Mouse (Mus musculus): ENCODE data around the gene Slc6a2.
A peak's percentile ranks its signal among the peaks of the same experiment; 100 is the strongest.

The Slc6a2 gene

GRCm38 (mm10) chr8:92959779-92960178 is at the start of gene Slc6a2:
Slc6a2 (plus strand) TSS chr8:92960079.
- no peak for DNase-seq

GRCm38 (mm10) chr8:92911477-92911876 is 48.4 kb upstream of the Slc6a2 start:
- no peak for DNase-seq

GRCm38 (mm10) chr8:92913396-92913795 is 46.5 kb upstream of the Slc6a2 start:
- no peak for DNase-seq

GRCm38 (mm10) chr8:92916082-92916481 is 43.8 kb upstream of the Slc6a2 start:
- no peak for DNase-seq

- DNase-seq: no peak
Observed at GRCm38 (mm10) chr8:92921768-92922167, 38.1 kb upstream of the Slc6a2 start.

- no peak for DNase-seq
Observed at GRCm38 (mm10) chr8:92928986-92929385, 30.9 kb upstream of the Slc6a2 start.

GRCm38 (mm10) chr8:92938056-92938455 is 21.8 kb upstream of the Slc6a2 start:
- DNase-seq: no peak

- no peak for DNase-seq
Observed at GRCm38 (mm10) chr8:92949071-92949470, 10.8 kb upstream of the Slc6a2 start.

- DNase-seq: no peak
Observed at GRCm38 (mm10) chr8:92950639-92951371, 9.1 kb upstream of the Slc6a2 start.

GRCm38 (mm10) chr8:92954044-92954443 is 5.8 kb upstream of the Slc6a2 start:
- DNase-seq: no peak

GRCm38 (mm10) chr8:92960451-92960911 is 602 bp downstream of the Slc6a2 start:
- DNase-seq: no peak

GRCm38 (mm10) chr8:92961088-92961487 is 1.2 kb downstream of the Slc6a2 start:
- DNase-seq: no peak

- DNase-seq: no peak
Observed at GRCm38 (mm10) chr8:92964556-92964955, 4.7 kb downstream of the Slc6a2 start.

- no peak for DNase-seq
Observed at GRCm38 (mm10) chr8:92972949-92973348, 13.1 kb downstream of the Slc6a2 start.

- no peak for DNase-seq
Observed at GRCm38 (mm10) chr8:92976656-92977055, 16.8 kb downstream of the Slc6a2 start.

- DNase-seq: no peak
Observed at GRCm38 (mm10) chr8:92982491-92982890, 22.6 kb downstream of the Slc6a2 start.

- DNase-seq: no peak
Observed at GRCm38 (mm10) chr8:92984376-92984775, 24.5 kb downstream of the Slc6a2 start.

GRCm38 (mm10) chr8:92996840-92997239 is 37.0 kb downstream of the Slc6a2 start:
- peak; percentile 53 for DNase-seq

- DNase-seq: no peak
Observed at GRCm38 (mm10) chr8:92998600-92998999, 38.7 kb downstream of the Slc6a2 start.

- DNase-seq: no peak
Observed at GRCm38 (mm10) chr8:93010286-93010685, 50.4 kb downstream of the Slc6a2 start.

GRCm38 (mm10) chr8:93011439-93011838 is 51.6 kb downstream of the Slc6a2 start:
- peak; percentile 72 for DNase-seq

GRCm38 (mm10) chr8:93012226-93012625 is 52.3 kb downstream of the Slc6a2 start:
- DNase-seq: no peak

GRCm38 (mm10) chr8:93014300-93014699 is 54.4 kb downstream of the Slc6a2 start:
- DNase-seq: no peak

GRCm38 (mm10) chr8:93021738-93022137 is 61.9 kb downstream of the Slc6a2 start:
- no peak for DNase-seq

GRCm38 (mm10) chr8:93030664-93031063 is 70.8 kb downstream of the Slc6a2 start:
- no peak for DNase-seq
